Mouse (Mus musculus): Measurements from ENCODE around the gene Cldn1. TPM values are rescaled to one million over a fixed set of nuclear protein-coding genes. Genes with fewer than 3 reads are reported as not detected.
A peak's percentile ranks its signal among the peaks of the same experiment; 100 is the strongest.

Gene Cldn1
- polyA plus RNA-seq (2012; rRNA removed), result 0.20 and 0.83 TPM in 2 replicates

DNA sequence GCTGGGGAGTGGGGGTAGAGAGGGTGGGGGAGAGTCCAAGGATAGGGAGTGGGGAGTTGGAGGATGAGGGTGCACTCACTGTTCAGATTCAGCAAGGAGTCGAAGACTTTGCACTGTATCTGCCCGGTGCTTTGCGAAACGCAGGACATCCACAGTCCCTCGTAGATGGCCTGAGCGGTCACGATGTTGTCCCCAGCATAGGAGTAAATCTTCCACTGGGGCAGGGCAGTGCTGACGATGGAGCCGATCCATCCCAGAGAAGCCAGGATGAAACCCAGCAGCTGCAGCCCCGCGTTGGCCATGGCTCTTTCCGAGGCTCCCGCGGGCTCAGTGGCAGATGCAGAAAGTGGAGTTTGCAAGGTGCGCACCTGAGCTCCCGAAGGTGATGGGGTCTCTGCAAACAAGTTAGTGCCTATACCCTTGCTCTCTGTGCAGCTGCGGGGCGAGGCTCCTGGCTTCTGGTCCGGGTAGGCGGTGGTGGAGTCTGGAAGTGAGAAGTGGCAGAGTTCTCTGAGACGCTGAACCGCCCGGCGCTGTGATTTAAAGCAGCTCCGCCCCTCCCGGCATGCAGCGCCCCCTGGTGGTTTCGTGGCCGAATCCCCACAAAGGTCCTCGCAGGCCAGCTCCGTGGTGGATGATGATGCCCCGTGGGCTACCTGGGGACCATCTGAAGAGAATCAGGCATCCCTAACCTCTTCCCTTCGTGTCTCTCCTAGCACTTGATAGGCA lies at the start of gene Cldn1:
Cldn1 (minus strand) TSS at position 517 of the 729 bp plus-strand sequence.
- TF ChIP-seq CTCF (IDR thresholded peaks at IDR 0.05; ENCODE audit: control insufficient read depth, insufficient read depth, insufficient replicate concordance, low read depth, low read length) (peak; percentile 92), POLR2A (IDR thresholded peaks at IDR 0.05; ENCODE audit: control insufficient read depth, low read depth, low read length) (no peak)
- Histone ChIP-seq H3K36me3 (ENCODE audit: control insufficient read depth, insufficient read depth, low read length) (no peaks in the 10 kb centered on the region), H3K4me3 (ENCODE audit: control insufficient read depth, low read depth, low read length) (peak within 1 kb of the TSS; percentile 82), H3K27me3 (ENCODE audit: control insufficient read depth, insufficient read depth, low read length) (no peaks in the 10 kb centered on the region), H3K27ac (ENCODE audit: control insufficient read depth, insufficient read depth, low read depth, low read length) (no peak within 1 kb of the TSS), H3K4me1 (ENCODE audit: control insufficient read depth, insufficient read depth, low read length) (no peaks in the 10 kb centered on the region; the same call in 1 of the 2 replicates)

DNA sequence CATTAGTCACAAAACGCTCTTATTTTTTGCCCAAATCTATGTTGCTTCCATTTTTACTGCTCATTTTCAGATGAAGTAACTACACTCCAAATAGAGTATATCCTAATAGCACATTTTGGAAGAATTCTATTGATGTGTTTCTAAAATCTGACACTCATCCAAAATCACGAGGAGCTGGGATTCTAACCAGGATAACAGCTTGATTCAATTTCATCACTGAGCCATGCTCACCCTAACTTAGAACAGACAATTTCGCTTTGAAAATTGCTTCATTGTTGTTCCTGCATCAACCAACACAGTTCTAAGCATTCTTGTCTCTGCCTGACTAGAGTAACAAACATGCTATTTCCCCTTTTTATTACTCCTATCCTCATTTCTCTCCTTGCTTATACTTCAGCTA lies 47.0 kb upstream of the Cldn1 start:
- no peak overlapping the region for H3K4me3 ChIP-seq (ENCODE audit: control insufficient read depth, low read depth, low read length)
- H3K27ac ChIP-seq (ENCODE audit: control insufficient read depth, insufficient read depth, low read depth, low read length), result no peak overlapping the region
- no peak for TF ChIP-seq POLR2A (IDR thresholded peaks at IDR 0.05; ENCODE audit: control insufficient read depth, low read depth, low read length)
- no peak for TF ChIP-seq CTCF (IDR thresholded peaks at IDR 0.05; ENCODE audit: control insufficient read depth, insufficient read depth, insufficient replicate concordance, low read depth, low read length)
- H3K4me1 ChIP-seq (ENCODE audit: control insufficient read depth, insufficient read depth, low read length), result no peaks in the 10 kb centered on the region
- no peaks in the 10 kb centered on the region for H3K36me3 ChIP-seq (ENCODE audit: control insufficient read depth, insufficient read depth, low read length)
- H3K27me3 ChIP-seq (ENCODE audit: control insufficient read depth, insufficient read depth, low read length), result no peaks in the 10 kb centered on the region

DNA sequence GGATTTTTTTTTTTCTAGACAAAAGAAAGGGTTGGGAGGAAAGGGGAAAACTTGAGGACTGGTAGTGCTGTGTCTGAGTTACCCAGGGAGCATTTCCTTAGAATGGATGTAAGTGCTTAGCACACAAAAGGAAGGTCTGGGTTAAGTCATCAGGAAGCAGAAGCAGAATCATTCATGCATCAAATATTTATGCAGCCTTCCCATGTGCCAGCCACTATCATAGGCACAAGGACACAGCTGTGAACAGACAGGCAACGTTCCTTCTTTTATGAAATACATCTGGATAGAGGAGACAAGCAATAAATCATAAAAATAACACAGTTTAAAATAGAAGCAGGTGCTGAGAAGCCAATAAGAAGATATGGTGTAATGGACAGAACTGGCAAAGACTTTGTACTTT lies 32.4 kb upstream of the Cldn1 start:
- no peaks in the 10 kb centered on the region for H3K36me3 ChIP-seq (ENCODE audit: control insufficient read depth, insufficient read depth, low read length)
- no peaks in the 10 kb centered on the region for H3K27me3 ChIP-seq (ENCODE audit: control insufficient read depth, insufficient read depth, low read length)
- H3K4me3 ChIP-seq (ENCODE audit: control insufficient read depth, low read depth, low read length), result no peak overlapping the region
- H3K4me1 ChIP-seq (ENCODE audit: control insufficient read depth, insufficient read depth, low read length), result no peaks in the 10 kb centered on the region
- TF ChIP-seq CTCF (IDR thresholded peaks at IDR 0.05; ENCODE audit: control insufficient read depth, insufficient read depth, insufficient replicate concordance, low read depth, low read length) (no peak), POLR2A (IDR thresholded peaks at IDR 0.05; ENCODE audit: control insufficient read depth, low read depth, low read length) (no peak)
- no peak overlapping the region for H3K27ac ChIP-seq (ENCODE audit: control insufficient read depth, insufficient read depth, low read depth, low read length)

DNA sequence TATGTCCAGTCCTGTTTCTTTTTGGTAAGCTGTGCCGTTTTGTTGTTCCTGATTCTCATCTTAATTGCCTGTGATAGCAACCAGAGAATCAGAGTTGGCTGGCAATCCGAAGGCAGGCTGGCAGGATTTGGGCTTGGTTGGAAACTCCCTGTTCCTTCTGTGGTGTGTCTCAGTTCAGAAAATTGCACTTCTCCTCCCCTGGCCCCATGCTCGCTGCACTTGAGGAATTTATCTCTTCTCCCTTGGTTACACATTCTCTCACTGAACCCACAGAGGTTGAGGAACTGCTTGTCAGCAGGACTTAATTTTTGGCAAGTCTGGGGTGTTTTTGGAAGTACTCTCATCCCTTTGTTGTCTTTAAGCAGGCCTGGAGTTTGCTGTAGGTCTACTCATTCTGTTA lies 29.3 kb upstream of the Cldn1 start:
- no peak for TF ChIP-seq POLR2A (IDR thresholded peaks at IDR 0.05; ENCODE audit: control insufficient read depth, low read depth, low read length)
- no peak for TF ChIP-seq CTCF (IDR thresholded peaks at IDR 0.05; ENCODE audit: control insufficient read depth, insufficient read depth, insufficient replicate concordance, low read depth, low read length)
- no peak overlapping the region for H3K27ac ChIP-seq (ENCODE audit: control insufficient read depth, insufficient read depth, low read depth, low read length)
- H3K36me3 ChIP-seq (ENCODE audit: control insufficient read depth, insufficient read depth, low read length), result no peaks in the 10 kb centered on the region
- H3K27me3 ChIP-seq (ENCODE audit: control insufficient read depth, insufficient read depth, low read length), result no peaks in the 10 kb centered on the region
- H3K4me1 ChIP-seq (ENCODE audit: control insufficient read depth, insufficient read depth, low read length), result no peaks in the 10 kb centered on the region
- no peak overlapping the region for H3K4me3 ChIP-seq (ENCODE audit: control insufficient read depth, low read depth, low read length)

DNA sequence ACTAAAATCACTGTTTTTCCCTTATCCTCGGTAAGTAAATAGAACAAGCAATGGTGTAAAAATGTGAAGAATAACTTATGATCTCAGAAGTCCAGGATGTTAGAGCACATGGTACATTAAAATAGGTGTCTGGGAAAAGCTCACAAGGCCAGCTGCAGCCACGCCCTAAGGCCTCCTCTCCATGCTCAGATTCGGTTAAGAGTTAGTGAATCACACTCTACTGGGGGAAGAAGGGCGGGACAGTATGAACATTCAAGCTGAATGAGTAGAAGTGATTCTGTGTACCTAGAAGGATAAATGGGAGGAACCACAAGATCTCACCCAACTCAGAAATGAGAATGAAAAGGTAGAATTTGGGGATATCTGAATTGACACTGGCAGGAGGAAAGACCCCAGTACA lies 28.9 kb upstream of the Cldn1 start:
- H3K36me3 ChIP-seq (ENCODE audit: control insufficient read depth, insufficient read depth, low read length), result no peaks in the 10 kb centered on the region

DNA sequence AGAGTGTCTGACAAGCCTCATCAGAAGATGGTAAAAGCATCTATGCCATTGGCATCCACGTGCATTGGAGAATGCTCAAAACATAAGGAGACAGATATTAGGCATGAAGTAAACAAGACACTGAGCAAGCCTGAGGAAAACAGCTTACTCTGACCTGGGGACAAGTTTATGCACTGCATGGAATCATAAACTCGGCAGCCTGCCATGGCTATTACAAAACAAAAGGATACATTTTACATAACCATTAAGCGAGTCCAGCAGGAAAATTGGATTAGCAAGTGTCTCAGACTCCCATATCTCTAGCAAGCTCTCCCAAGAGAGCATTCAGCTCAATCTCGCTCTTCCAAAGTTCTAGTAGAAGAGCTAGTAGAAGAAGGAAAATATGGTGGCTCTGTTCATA lies 19.3 kb upstream of the Cldn1 start:
- no peaks in the 10 kb centered on the region for H3K4me1 ChIP-seq (ENCODE audit: control insufficient read depth, insufficient read depth, low read length)
- H3K27ac ChIP-seq (ENCODE audit: control insufficient read depth, insufficient read depth, low read depth, low read length), result no peak overlapping the region
- no peaks in the 10 kb centered on the region for H3K27me3 ChIP-seq (ENCODE audit: control insufficient read depth, insufficient read depth, low read length)
- TF ChIP-seq CTCF (IDR thresholded peaks at IDR 0.05; ENCODE audit: control insufficient read depth, insufficient read depth, insufficient replicate concordance, low read depth, low read length), result no peak
- TF ChIP-seq POLR2A (IDR thresholded peaks at IDR 0.05; ENCODE audit: control insufficient read depth, low read depth, low read length), result no peak
- H3K36me3 ChIP-seq (ENCODE audit: control insufficient read depth, insufficient read depth, low read length), result no peaks in the 10 kb centered on the region
- H3K4me3 ChIP-seq (ENCODE audit: control insufficient read depth, low read depth, low read length), result no peak overlapping the region

More for the DNA sequence above, 28.9 kb upstream of the Cldn1 start:
- no peak overlapping the region for H3K4me3 ChIP-seq (ENCODE audit: control insufficient read depth, low read depth, low read length)
- H3K4me1 ChIP-seq (ENCODE audit: control insufficient read depth, insufficient read depth, low read length), result no peaks in the 10 kb centered on the region
- no peaks in the 10 kb centered on the region for H3K27me3 ChIP-seq (ENCODE audit: control insufficient read depth, insufficient read depth, low read length)
- H3K27ac ChIP-seq (ENCODE audit: control insufficient read depth, insufficient read depth, low read depth, low read length), result no peak overlapping the region
- TF ChIP-seq CTCF (IDR thresholded peaks at IDR 0.05; ENCODE audit: control insufficient read depth, insufficient read depth, insufficient replicate concordance, low read depth, low read length), result no peak

DNA sequence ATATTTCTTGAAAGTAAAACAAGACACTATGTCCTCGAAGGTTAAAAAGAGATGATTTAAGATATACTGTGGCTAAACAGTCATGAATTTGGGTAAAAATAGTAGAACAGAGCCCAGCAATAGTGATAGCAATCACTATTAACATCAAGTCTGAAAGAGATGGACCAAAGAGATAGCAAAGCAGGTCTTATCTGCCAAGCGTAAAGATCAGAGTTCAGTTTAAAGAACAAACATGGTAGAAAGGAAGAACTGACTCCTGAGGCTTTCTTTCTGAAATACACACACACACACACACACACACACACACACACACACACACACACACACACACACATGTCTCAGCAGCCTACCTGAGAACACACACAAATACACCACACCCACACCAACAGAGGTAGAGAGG lies 14.5 kb upstream of the Cldn1 start:
- Histone ChIP-seq H3K4me3 (ENCODE audit: control insufficient read depth, low read depth, low read length) (no peak overlapping the region), H3K27ac (ENCODE audit: control insufficient read depth, insufficient read depth, low read depth, low read length) (no peak overlapping the region), H3K36me3 (ENCODE audit: control insufficient read depth, insufficient read depth, low read length) (no peaks in the 10 kb centered on the region), H3K27me3 (ENCODE audit: control insufficient read depth, insufficient read depth, low read length) (no peaks in the 10 kb centered on the region), H3K4me1 (ENCODE audit: control insufficient read depth, insufficient read depth, low read length) (no peaks in the 10 kb centered on the region)
- TF ChIP-seq POLR2A (IDR thresholded peaks at IDR 0.05; ENCODE audit: control insufficient read depth, low read depth, low read length), result no peak
- TF ChIP-seq CTCF (IDR thresholded peaks at IDR 0.05; ENCODE audit: control insufficient read depth, insufficient read depth, insufficient replicate concordance, low read depth, low read length), result no peak
